ENCODE assay signal across 8 mouse cellular contexts in genomic region chr4:120148291-120149141, GRCm38 (mm10). TPM values are rescaled to one million over a fixed set of nuclear protein-coding genes. Genes with fewer than 3 reads are reported as not detected.
DNase-seq lines count a peak whose midpoint lies in the region; ATAC-seq lines count a peak whose summit lies in the region.

No protein-coding gene starts in this region.

- H3K4me2 ChIP-seq in hindbrain, embryonic 14.5 days (replicated peaks) = peak overlapping the region; percentile 51

- H3K9ac ChIP-seq in hindbrain, embryonic 14.5 days = peak overlapping the region; percentile 49

- ATAC-seq in hindbrain, embryonic 14.5 days (ENCODE audit: low FRiP score) = peak; percentile 70

- DNase-seq in Muller cell, postnatal 12 days (ENCODE audit: inconsistent ontology term) = peak; percentile 98
- DNase-seq in cerebellum, postnatal 4 days (ENCODE audit: low spot score in 2 of 2) = peak; percentile 45 to 66
- peak; percentile 73 for DNase-seq in gastrocnemius, adult 18-20 months (ENCODE audit: low spot score)
- peak; percentile 71 for DNase-seq in hindbrain, embryonic 14.5 days (ENCODE audit: low spot score)
- DNase-seq in left cerebral cortex, adult 11 months (ENCODE audit: low spot score) = peak; percentile 60
- DNase-seq in lung, postnatal 25 days (ENCODE audit: low spot score) = peak; percentile 92
- peak; percentile 74 to 76 for DNase-seq in right cerebral cortex, postnatal 10 days (ENCODE audit: low spot score in 2 of 2)
- no peak for DNase-seq in spleen, postnatal 14 days (ENCODE audit: low spot score in 2 of 2)

- no peak overlapping the region for H3K27ac ChIP-seq in hindbrain, embryonic 14.5 days

- H3K9me3 ChIP-seq in hindbrain, embryonic 14.5 days (ENCODE audit: control insufficient read depth, low read length) = no peaks in the 10 kb centered on the region

- 6% methylated on average over 45 of the region's 45 CpGs for WGBS in hindbrain, embryonic 14.5 days

- no peaks in the 10 kb centered on the region for H3K27me3 ChIP-seq in hindbrain, embryonic 14.5 days (ENCODE audit: control insufficient read depth, insufficient read depth, low read length)

- no peaks in the 10 kb centered on the region for H3K36me3 ChIP-seq in hindbrain, embryonic 14.5 days (replicated peaks; ENCODE audit: control insufficient read depth, insufficient read depth)

- H3K4me1 ChIP-seq in hindbrain, embryonic 14.5 days (replicated peaks; ENCODE audit: control insufficient read depth, insufficient read depth, low read length) = peaks cover 7% of the 10 kb centered on the region; the same call in 1 of the 2 replicates

- peak overlapping the region; percentile 12; the same call in 1 of the 2 replicates for H3K4me3 ChIP-seq in hindbrain, embryonic 14.5 days (replicated peaks; ENCODE audit: low read length)

RNA-seq across cellular contexts. Expression of gene Edn2, which starts 12.5 kb away (rescaled TPM):
- total RNA-seq in gastrocnemius, adult 18-20 months (2021) = not detected
- not detected in 2 replicates for polyA plus RNA-seq in hindbrain, embryonic 14.5 days (2014; fragmentation: Nextera tagmentation; extraction: Ambion mirVana)

Comparison
In these comparisons a context has a peak if more than half of its experiments do, and no peak if none do; other contexts are left out.
1. DNase-seq: peak in Muller cell, postnatal 12 days (single experiment), cerebellum, postnatal 4 days (2 of 2), gastrocnemius, adult 18-20 months (single experiment), hindbrain, embryonic 14.5 days (single experiment), left cerebral cortex, adult 11 months (single experiment), lung, postnatal 25 days (single experiment) and right cerebral cortex, postnatal 10 days (2 of 2); none in spleen, postnatal 14 days (0 of 2).